Mouse (Mus musculus): ENCODE data around the gene Chrna7. TPM values are rescaled to one million over a fixed set of nuclear protein-coding genes. Genes with fewer than 3 reads are reported as not detected.

Chrna7 gene
- polyA plus RNA-seq, 1 experiment from 2014 or later, result 3.0 TPM

Other genes starting within 250 kb of the Chrna7 start
- 0.24 and 0.29 TPM in 2 replicates for gene Otud7a, start 232.2 kb upstream of the Chrna7 start, polyA plus RNA-seq (2015; fragmentation: Nextera tagmentation; extraction: Ambion mirVana)

Measured in limb, embryonic 13.5 days (tissue).